Mouse (Mus musculus) erythroblast, embryonic 14.5 days (primary cell): ENCODE results near the gene Gapt. TPM values are rescaled to one million over a fixed set of nuclear protein-coding genes. Genes with fewer than 3 reads are reported as not detected.
"Not testable (repeated sequence)": the region's sequence is repeated elsewhere in the genome, so short reads cannot be mapped to it uniquely, and the experiment has no call there.

ENCODE experiments used
- H3K27me3 ChIP-seq: 2 replicates; pipeline ENCODE4 v1.6.1; 2012; ENCODE audit warnings: inconsistent platforms; ENCODE audit not compliant: control insufficient read depth
- H3K36me3 ChIP-seq: 2 replicates; pipeline ENCODE4 v1.6.1; 2012; ENCODE audit warnings: mild to moderate bottlenecking, inconsistent platforms; ENCODE audit not compliant: control insufficient read depth
- H3K4me1 ChIP-seq: 2 replicates; pipeline ENCODE4 v1.6.1; 2012; ENCODE audit warnings: inconsistent platforms; ENCODE audit not compliant: control insufficient read depth
- H3K4me3 ChIP-seq: replicated peaks from 2 replicates; pipeline ENCODE3; 2012; ENCODE audit warnings: moderate library complexity, mild to moderate bottlenecking, inconsistent platforms
- H3K9me3 ChIP-seq: 2 replicates; pipeline ENCODE4 v1.6.1; 2012; ENCODE audit warnings: low read length, inconsistent platforms, mixed read lengths; ENCODE audit not compliant: control insufficient read depth
- GATA1 ChIP-seq: IDR thresholded peaks from 2 replicates; pipeline ENCODE4 v1.6.1; 2012; ENCODE audit warnings: low read length, inconsistent platforms, mixed read lengths
- TAL1 ChIP-seq: IDR thresholded peaks from 3 replicates; pipeline ENCODE4 v1.6.1; 2012; ENCODE audit warnings: low read length, inconsistent platforms, mixed read lengths
- polyA plus RNA-seq: library from polyadenylated mRNA; stranded (reverse); fragments of >175 nt; gene quantifications from 2 replicates; pipeline ENCODE4 v1.2.3, GENCODE M21; 2012

Gene Gapt
- polyA plus RNA-seq, 1 experiment: not detected

GRCm38 (mm10) chr13:110395179-110395794 lies 38.3 kb upstream of the Gapt start:
- TF ChIP-seq TAL1 (no peak), GATA1 (no peak)
- peak overlapping the region; percentile 59 for H3K4me3 ChIP-seq
- H3K9me3 ChIP-seq: peaks cover 2% of the 10 kb centered on the region; the same call in 1 of the 2 replicates
- H3K36me3 ChIP-seq: no peaks in the 10 kb centered on the region; the same call in 1 of the 2 replicates
- peaks cover 13% of the 10 kb centered on the region for H3K4me1 ChIP-seq
- peaks cover 40% of the 10 kb centered on the region for H3K27me3 ChIP-seq

DNA sequence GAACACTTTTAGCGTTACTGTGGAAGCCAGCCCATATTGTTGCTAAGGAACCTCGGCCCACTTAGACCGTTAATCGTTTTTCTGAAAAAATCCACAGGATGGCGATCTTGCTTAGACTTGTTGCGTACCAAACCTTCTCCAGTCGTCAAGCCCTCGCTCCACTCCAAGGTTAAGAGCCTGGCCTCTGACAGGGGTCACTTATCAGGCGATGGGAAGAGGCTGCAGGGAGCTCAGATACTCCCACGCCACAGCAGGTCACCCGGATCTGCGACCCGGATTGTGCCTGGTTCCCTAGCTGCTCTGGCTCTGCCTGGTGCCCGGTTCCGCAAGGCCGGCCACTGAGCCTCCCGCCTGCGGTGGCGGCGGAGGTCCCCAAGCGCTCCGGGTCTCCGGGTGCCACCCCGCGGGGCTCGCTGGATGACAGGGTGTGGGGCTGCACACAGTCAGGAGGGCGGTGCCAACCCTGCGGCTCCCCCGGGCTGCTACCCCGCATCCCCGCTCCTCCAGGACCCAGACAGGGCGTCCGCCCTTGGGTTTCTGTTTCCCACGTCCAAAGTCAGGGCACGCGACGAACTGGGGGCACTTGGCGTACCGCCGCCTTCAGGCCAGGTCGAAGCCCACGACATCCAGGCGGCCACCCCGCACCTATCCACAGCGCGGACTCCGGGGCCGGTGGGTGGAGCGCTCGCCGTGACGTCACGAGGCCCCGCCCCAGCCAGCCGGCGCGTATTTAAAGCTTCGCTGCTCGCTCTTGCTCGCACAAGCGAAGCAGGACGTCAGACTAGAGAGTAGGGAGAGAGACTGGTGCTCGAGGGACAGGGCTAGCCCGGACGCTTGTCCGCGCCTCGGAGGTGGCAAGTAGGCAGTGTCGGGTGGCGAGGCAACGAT lies 37.5 kb upstream of the Gapt start, which contains the start of gene Plk2:
Gene Plk2 (plus strand): TSS at position 756 of the 888 bp plus-strand sequence.
- TF ChIP-seq TAL1 (no peak), GATA1 (no peak)
- H3K27me3 ChIP-seq: peaks cover 40% of the 10 kb centered on the region

DNA sequence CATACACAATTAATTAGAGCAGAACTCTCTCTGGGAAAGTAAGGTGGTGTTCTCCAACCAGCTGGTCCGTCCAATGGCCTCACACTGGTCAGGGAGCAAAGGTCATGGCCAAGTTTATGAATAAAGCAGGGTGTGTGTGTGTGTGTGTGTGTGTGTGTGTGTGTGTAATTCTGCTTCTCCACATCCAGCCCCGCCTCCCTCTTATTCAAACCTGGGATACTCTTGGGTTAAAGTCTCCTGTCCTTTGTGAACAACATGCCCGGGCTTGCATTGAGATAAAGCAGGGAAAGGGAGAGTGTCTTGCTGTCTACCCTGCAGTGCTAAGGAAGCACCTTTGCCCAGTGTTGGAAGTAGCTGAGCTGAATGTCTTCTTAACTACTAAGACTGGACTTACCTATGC lies 35.6 kb upstream of the Gapt start:
- no peak for TF ChIP-seq TAL1
- TF ChIP-seq GATA1: no peak
- Histone ChIP-seq H3K4me3 (no peak overlapping the region), H3K9me3 (peaks cover 2% of the 10 kb centered on the region; the same call in 1 of the 2 replicates), H3K27me3 (peaks cover 40% of the 10 kb centered on the region), H3K36me3 (no peaks in the 10 kb centered on the region), H3K4me1 (peaks cover 13% of the 10 kb centered on the region)

More for the DNA sequence above, 37.5 kb upstream of the Gapt start, which contains the start of gene Plk2:
- peak within 1 kb of the TSS; percentile 59 for H3K4me3 ChIP-seq
- peaks cover 2% of the 10 kb centered on the region; the same call in 1 of the 2 replicates for H3K9me3 ChIP-seq
- H3K4me1 ChIP-seq: peaks cover 13% of the 10 kb centered on the region
- no peaks in the 10 kb centered on the region; the same call in 1 of the 2 replicates for H3K36me3 ChIP-seq

DNA sequence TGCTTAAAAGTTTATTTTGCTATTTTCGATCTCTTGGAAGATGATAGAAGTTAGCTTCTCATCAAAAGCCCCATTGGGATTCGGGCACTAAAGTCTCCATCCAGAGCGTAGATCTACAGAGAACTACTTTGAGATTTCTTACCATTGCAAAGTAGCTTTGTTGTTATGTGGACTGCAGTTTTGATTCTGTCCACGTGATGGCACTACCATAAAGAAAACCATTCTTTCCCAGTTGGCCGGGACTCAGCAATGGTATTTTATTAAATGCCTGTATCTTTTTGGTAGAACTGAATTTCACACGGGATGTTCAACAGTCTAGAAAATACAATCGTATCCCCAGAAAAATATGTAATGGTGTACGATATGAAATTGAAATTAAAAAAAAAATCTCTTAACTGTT lies 35.2 kb upstream of the Gapt start:
- TF ChIP-seq TAL1 (no peak), GATA1 (no peak)
- peaks cover 13% of the 10 kb centered on the region for H3K4me1 ChIP-seq
- peaks cover 40% of the 10 kb centered on the region for H3K27me3 ChIP-seq
- H3K4me3 ChIP-seq: no peak overlapping the region
- peaks cover 2% of the 10 kb centered on the region; the same call in 1 of the 2 replicates for H3K9me3 ChIP-seq
- no peaks in the 10 kb centered on the region for H3K36me3 ChIP-seq

DNA sequence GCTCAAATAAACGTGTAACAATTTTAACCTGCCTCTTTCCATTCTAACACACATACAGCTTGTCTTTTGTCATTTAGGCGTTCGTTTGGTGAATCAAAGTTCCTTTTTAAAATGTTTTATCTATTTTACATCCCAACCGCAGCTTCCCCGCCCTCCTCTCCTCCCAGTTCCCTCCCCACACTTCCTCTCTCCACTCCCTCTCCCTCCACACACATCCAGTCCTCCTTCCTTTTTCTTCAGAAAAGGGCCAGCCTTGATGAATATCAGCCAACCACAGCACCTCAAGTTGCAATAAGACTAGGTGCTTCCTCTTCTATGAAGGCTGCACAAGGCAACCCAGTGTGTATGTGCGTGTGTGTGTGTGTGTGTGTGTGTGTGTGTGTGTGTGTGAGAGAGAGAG lies 27.5 kb upstream of the Gapt start:
- Histone ChIP-seq H3K9me3 (no peaks in the 10 kb centered on the region), H3K4me1 (no peaks in the 10 kb centered on the region), H3K36me3 (no peaks in the 10 kb centered on the region), H3K4me3 (no peak overlapping the region), H3K27me3 (no peaks in the 10 kb centered on the region)
- TF ChIP-seq GATA1 (no peak), TAL1 (no peak)

GRCm38 (mm10) chr13:110382447-110382901 lies 25.5 kb upstream of the Gapt start:
- H3K36me3 ChIP-seq: no peaks in the 10 kb centered on the region
- H3K9me3 ChIP-seq: no peaks in the 10 kb centered on the region
- H3K4me1 ChIP-seq: no peaks in the 10 kb centered on the region
- H3K4me3 ChIP-seq: no peak overlapping the region
- H3K27me3 ChIP-seq: no peaks in the 10 kb centered on the region
- TF ChIP-seq TAL1: no peak

GRCm38 (mm10) chr13:110369673-110370072 lies 12.7 kb upstream of the Gapt start:
- peaks cover 10% of the 10 kb centered on the region for H3K9me3 ChIP-seq
- no peak overlapping the region for H3K4me3 ChIP-seq
- peaks cover 11% of the 10 kb centered on the region for H3K4me1 ChIP-seq
- no peaks in the 10 kb centered on the region for H3K36me3 ChIP-seq
- TF ChIP-seq GATA1 (no peak), TAL1 (no peak)
- H3K27me3 ChIP-seq: no peaks in the 10 kb centered on the region

DNA sequence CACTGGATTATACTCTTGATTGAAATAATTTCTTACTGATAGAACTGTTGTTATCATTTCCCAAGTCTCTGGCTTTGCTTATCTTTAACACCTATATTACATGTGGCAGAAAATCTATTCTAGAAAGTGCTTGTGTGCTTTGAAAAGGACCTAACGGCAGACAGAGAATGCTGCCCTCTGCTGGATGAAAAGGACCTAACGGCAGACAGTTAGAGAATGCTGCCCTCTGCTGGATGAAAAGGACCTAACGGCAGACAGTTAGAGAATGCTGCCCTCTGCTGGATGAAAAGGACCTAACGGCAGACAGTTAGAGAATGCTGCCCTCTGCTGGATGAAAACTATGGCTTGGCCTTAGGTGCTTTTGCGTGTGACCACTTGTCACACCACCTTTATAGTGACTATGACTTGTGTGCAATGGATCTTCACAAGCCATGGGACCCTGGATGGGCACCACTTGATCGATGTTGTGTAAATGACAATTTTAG lies 11.6 kb upstream of the Gapt start:
- not testable (repeated sequence) for H3K4me3 ChIP-seq, H3K27me3 ChIP-seq, H3K36me3 ChIP-seq
- peaks cover 10% of the 10 kb centered on the region for H3K9me3 ChIP-seq
- peaks cover 11% of the 10 kb centered on the region for H3K4me1 ChIP-seq

DNA sequence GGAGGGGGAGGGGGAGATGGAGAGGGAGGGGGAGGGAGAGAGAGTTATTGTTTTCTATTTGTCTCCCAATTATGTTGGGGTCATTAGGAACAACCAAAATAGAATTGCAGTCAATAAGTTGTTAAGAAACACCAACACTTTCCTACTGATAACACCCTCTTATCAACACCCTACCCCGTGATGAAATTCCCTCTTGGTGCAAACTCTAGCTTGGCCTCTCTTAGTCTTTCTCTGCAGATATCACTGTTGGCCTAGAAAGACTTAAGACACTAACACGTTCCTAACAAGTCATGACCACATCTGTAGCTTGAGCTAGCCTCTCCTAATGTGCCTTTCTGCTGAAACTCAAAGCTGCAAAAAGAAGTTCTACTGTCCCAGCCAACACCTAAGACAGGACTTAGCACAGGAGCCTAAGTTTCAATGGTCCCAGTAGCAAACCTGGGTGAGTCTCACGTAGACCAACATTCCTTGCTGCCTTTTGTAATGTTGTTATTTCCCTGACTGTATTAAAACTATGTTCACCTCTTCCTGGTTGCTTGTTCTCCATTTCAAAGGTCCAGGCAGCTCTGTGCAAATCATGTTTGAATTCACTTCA lies 11.1 kb upstream of the Gapt start:
- H3K4me3 ChIP-seq: no peak overlapping the region
- H3K4me1 ChIP-seq: peaks cover 11% of the 10 kb centered on the region
- no peaks in the 10 kb centered on the region for H3K27me3 ChIP-seq
- peaks cover 10% of the 10 kb centered on the region for H3K9me3 ChIP-seq
- no peaks in the 10 kb centered on the region for H3K36me3 ChIP-seq
- TF ChIP-seq TAL1 (no peak), GATA1 (no peak)
